Mouse (Mus musculus): ENCODE results near the gene Omp.

DNA sequence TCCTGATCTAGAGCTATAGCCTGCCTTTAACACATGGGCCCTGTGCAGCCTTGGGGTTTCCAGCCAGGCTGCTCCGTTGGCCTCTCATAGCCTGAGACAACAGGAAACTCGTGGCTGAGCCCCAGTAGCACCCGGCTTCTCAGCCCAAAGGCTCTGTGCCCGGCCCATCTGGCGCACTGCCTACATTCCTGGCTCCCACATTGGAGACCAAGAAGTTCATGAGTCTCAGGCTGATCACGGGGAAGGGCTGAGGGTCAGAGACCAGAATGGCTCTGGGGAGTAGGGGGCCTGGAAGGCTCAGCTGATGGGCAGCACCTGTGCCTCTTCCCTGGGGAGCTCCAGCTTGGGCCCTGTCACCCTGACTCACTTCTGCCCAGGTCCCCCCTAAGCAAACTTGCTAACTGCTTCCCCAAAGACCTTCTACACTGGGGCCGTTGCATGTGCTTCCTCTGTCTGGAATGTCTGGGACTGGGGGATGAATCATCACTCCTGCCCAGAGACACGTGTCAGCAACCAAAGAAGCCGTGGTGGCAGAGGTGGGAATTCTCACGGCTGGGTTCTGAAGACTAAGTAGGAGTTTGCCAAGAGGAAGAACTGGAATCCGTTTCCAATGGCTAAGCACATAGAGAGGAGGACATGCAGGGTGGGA is 28.2 kb downstream of the Omp start:
- no peak for TF ChIP-seq CTCF (IDR thresholded peaks at IDR 0.05; ENCODE audit: low read depth)
- TF ChIP-seq EP300 (IDR thresholded peaks at IDR 0.05; ENCODE audit: low read depth) = no peak
